Mouse (Mus musculus) lung, embryonic 16.5 days (tissue): ENCODE measurements around the gene Lbhd2. TPM values are rescaled to one million over a fixed set of nuclear protein-coding genes. Genes with fewer than 3 reads are reported as not detected.

ENCODE experiments used
- ATAC-seq: fragments of 200-750 bp; cut with Nextera tagmentation; 2 replicates; pipeline ENCODE4 v1.8.0; 2017; ENCODE audit warnings: low read depth, mild to moderate bottlenecking, moderate library complexity
- H3K27ac ChIP-seq: fragments of 300-500 bp; sonication (generic); 2 replicates; pipeline ENCODE4 v1.5.1; 2014; ENCODE audit warnings: mild to moderate bottlenecking, control low read depth, low read length
- H3K27me3 ChIP-seq: fragments of 300-500 bp; sonication (generic); 2 replicates; pipeline ENCODE4 v1.6.1; 2014; ENCODE audit warnings: low read depth, low read length, mixed read lengths; ENCODE audit not compliant: control insufficient read depth, insufficient read depth
- H3K36me3 ChIP-seq: fragments of 300-500 bp; sonication (generic); 2 replicates; pipeline ENCODE4 v1.6.1; 2014; ENCODE audit warnings: low read length; ENCODE audit not compliant: control insufficient read depth, insufficient read depth
- H3K4me1 ChIP-seq: fragments of 300-500 bp; sonication (generic); replicated peaks from 2 replicates; pipeline ENCODE4 v1.6.1; 2014; ENCODE audit warnings: low read length, mixed read lengths; ENCODE audit not compliant: control insufficient read depth, insufficient read depth
- H3K4me2 ChIP-seq: fragments of 300-500 bp; sonication (generic); 2 replicates; pipeline ENCODE4 v1.6.1; 2014; ENCODE audit warnings: low read depth, low read length, control low read depth
- H3K4me3 ChIP-seq: fragments of 300-500 bp; sonication (generic); 2 replicates; pipeline ENCODE4 v1.5.1; 2014; ENCODE audit warnings: mild to moderate bottlenecking, low read length, control low read depth
- H3K9ac ChIP-seq: fragments of 300-500 bp; sonication (generic); 2 replicates; pipeline ENCODE4 v1.6.1; 2014; ENCODE audit warnings: low read length, control low read depth
- H3K9me3 ChIP-seq: fragments of 300-500 bp; sonication (generic); 2 replicates; pipeline ENCODE4 v1.6.1; 2016; ENCODE audit warnings: low read length; ENCODE audit not compliant: control insufficient read depth
- WGBS: fragments of 180-500 bp; shearing (Covaris S2); extraction: QIAGEN DNeasy Blood & Tissue Kit; methylation state at CpG from one replicate; pipeline ENCODE4 v1.1.7; 2014; 5-methylcytosine and 5-hydroxymethylcytosine counted together
- polyA plus RNA-seq: library from polyadenylated mRNA; unstranded; fragments of >200 nt; fragmentation: Nextera tagmentation; extraction: Ambion mirVana; gene quantifications from 2 replicates; pipeline ENCODE4 v1.2.1, GENCODE M21; 2015

The Lbhd2 gene
- polyA plus RNA-seq, 1 experiment from 2014 or later: 0.80 TPM

GRCm38 (mm10) chr12:111457742-111458141 lies 51.1 kb downstream of the Lbhd2 start:
- peaks cover 12% of the 10 kb centered on the region; the same call in 1 of the 2 replicates for H3K4me1 ChIP-seq

More at GRCm38 (mm10) chr12:111457742-111458141, 51.1 kb downstream of the Lbhd2 start:
- WGBS: 94% methylated on average over 1 of the region's 1 CpGs
- no peak overlapping the region for H3K4me2 ChIP-seq
- no peak overlapping the region for H3K4me3 ChIP-seq
- H3K27me3 ChIP-seq: no peaks in the 10 kb centered on the region
- no peak for ATAC-seq
- H3K27ac ChIP-seq: no peak overlapping the region
- no peaks in the 10 kb centered on the region for H3K9me3 ChIP-seq
- no peaks in the 10 kb centered on the region for H3K36me3 ChIP-seq
- H3K9ac ChIP-seq: no peak overlapping the region

Other genes with a start within 250 kb of the Lbhd2 start
- 5.8 and 7.7 TPM in 2 replicates for gene Traf3, start 240.4 kb upstream of the Lbhd2 start, polyA plus RNA-seq
- gene 4930595D18Rik, start 222.3 kb upstream of the Lbhd2 start, polyA plus RNA-seq: not detected in 2 replicates
- 0.44 and 0.69 TPM in 2 replicates for gene Amn, start 135.7 kb upstream of the Lbhd2 start, polyA plus RNA-seq
- gene Cdc42bpb, start 29.1 kb upstream of the Lbhd2 start, polyA plus RNA-seq: 34.4 and 36.1 TPM in 2 replicates
- 13.0 and 14.5 TPM in 2 replicates for gene Exoc3l4, start 10.2 kb downstream of the Lbhd2 start, polyA plus RNA-seq
- 4.0 and 6.9 TPM in 2 replicates for gene Tnfaip2, start 35.7 kb downstream of the Lbhd2 start, polyA plus RNA-seq
- 3.9 and 5.4 TPM in 2 replicates for gene Gm266, start 79.0 kb downstream of the Lbhd2 start, polyA plus RNA-seq
- gene Eif5, start 131.2 kb downstream of the Lbhd2 start, polyA plus RNA-seq: 390 and 418 TPM in 2 replicates
- 23.5 and 24.0 TPM in 2 replicates for gene Mark3, start 167.7 kb downstream of the Lbhd2 start, polyA plus RNA-seq